Mouse (Mus musculus) layer of hippocampus, postnatal 10 days (tissue): ENCODE measurements at regions not wholly inside any gene's neighbourhood (a gene's known extent, or its start where the extent isn't known, plus 50 kb on each side); places are given as distances from the start of the nearest gene placed in this dataset.
"Not testable (repeated sequence)": the region's sequence is repeated elsewhere in the genome, so short reads cannot be mapped to it uniquely, and the experiment has no call there.

Source experiments
- DNase-seq, 2 experiments: peaks; one replicate each; pipeline ENCODE4 v3.0.0; 2021; ENCODE audit warnings: low spot score in 2 of 2

GRCm38 (mm10) chr5:148657936-148658640, 105.5 kb upstream of the Ubl3 start:
- no peak for DNase-seq

- DNase-seq, result no peak
Measured at GRCm38 (mm10) chr5:148652525-148653243, 100.1 kb upstream of the Ubl3 start.

GRCm38 (mm10) chr5:148651736-148652135, 99.1 kb upstream of the Ubl3 start:
- DNase-seq, result no peak

GRCm38 (mm10) chr5:148649573-148649972, 97.0 kb upstream of the Ubl3 start:
- not testable (repeated sequence) for DNase-seq

GRCm38 (mm10) chr5:148649123-148649522, 96.5 kb upstream of the Ubl3 start:
- no peak for DNase-seq

- DNase-seq, result no peak
Measured at GRCm38 (mm10) chr5:148647644-148648043, 95.1 kb upstream of the Ubl3 start.

GRCm38 (mm10) chr5:148645772-148646171, 93.2 kb upstream of the Ubl3 start:
- no peak for DNase-seq

GRCm38 (mm10) chr5:148645191-148645681, 92.6 kb upstream of the Ubl3 start:
- DNase-seq, result no peak

- no peak for DNase-seq
Measured at GRCm38 (mm10) chr5:148644345-148644744, 91.8 kb upstream of the Ubl3 start.

- DNase-seq, result no peak
Measured at GRCm38 (mm10) chr5:148641652-148642395, 89.2 kb upstream of the Ubl3 start.

- DNase-seq, result no peak
Measured at GRCm38 (mm10) chr5:148640523-148640922, 87.9 kb upstream of the Ubl3 start.

GRCm38 (mm10) chr5:148634919-148635356, 82.3 kb upstream of the Ubl3 start:
- peak; percentile 33 to 50 for DNase-seq

GRCm38 (mm10) chr5:148633999-148634398, 81.4 kb upstream of the Ubl3 start:
- no peak for DNase-seq

- DNase-seq, result no peak
Measured at GRCm38 (mm10) chr5:148633331-148633730, 80.7 kb upstream of the Ubl3 start.

- no peak for DNase-seq
Measured at GRCm38 (mm10) chr5:148632516-148633170, 80.1 kb upstream of the Ubl3 start.

- no peak for DNase-seq
Measured at GRCm38 (mm10) chr5:148631566-148631965, 79.0 kb upstream of the Ubl3 start.

GRCm38 (mm10) chr5:148626014-148626413, 73.4 kb upstream of the Ubl3 start:
- no peak for DNase-seq

GRCm38 (mm10) chr5:148624649-148625405, 72.2 kb upstream of the Ubl3 start:
- DNase-seq, result no peak

- DNase-seq, result no peak
Measured at GRCm38 (mm10) chr5:148620895-148621786, 68.6 kb upstream of the Ubl3 start.
